Mouse (Mus musculus) large intestine, adult 2 months (tissue): ENCODE data around the gene Rilp. TPM values are rescaled to one million over a fixed set of nuclear protein-coding genes. Genes with fewer than 3 reads are reported as not detected.
A peak's percentile ranks its signal among the peaks of the same experiment; 100 is the strongest.

ENCODE experiments used
- DNase-seq: peaks from one replicate; pipeline ENCODE4 v3.0.0-alpha.2; 2012; ENCODE audit warnings: low read depth, low spot score
- WGBS: fragments of 180-500 bp; shearing (Covaris S2); methylation state at CpG from one replicate; pipeline ENCODE4 v1.1.7; 2018; 5-methylcytosine and 5-hydroxymethylcytosine counted together
- polyA plus RNA-seq: library from polyadenylated mRNA; depleted of rRNA; stranded (reverse); fragments of >200 nt; gene quantifications from 2 replicates; pipeline ENCODE4 v1.2.3, GENCODE M21; 2012; rRNA removed

Gene Rilp
- 8.9 and 11.3 TPM in 2 replicates for polyA plus RNA-seq

- DNase-seq, result no peak
- WGBS, result under 1% methylated on average over 43 of the region's 43 CpGs
Observed at GRCm38 (mm10) chr11:75509741-75510626, at the start of gene Rilp. TSS of gene Rilp (plus strand) at chr11:75510094.

DNA sequence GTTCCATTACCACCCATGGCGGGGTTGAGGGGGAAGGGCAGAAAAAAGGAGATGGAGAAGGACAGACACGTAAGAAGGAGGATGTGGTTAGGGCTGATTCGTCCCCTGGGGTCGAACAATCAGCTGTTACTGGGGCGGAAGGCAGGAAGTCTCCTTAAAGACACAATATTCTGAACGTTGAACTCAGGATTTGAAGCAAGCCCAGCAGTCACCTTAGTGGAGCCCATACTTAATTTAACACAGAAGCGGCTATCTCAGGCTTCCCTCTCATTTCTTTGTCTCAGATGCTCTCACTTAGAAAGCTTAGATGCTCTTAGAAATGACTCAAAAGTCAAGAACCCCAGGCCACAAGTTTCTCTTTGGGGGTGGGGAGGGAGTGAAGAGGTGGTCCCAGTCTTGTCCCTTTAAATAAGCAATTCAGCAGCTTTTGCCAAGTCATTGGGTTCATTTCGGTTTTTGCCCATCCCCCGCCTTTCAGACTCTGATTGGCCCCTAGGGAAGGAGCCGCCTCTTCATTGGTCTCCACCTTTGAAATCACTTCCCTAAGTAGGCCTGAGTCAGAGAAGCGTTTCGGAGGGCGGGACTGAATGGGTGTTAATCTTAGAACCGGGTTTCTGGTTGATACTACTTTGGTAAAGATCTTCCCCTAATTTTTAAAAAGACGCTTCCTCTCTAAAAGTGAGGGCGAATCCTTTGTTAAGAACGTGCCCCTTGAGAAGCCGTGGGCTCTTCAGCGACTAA is 49.6 kb upstream of the Rilp start:
- peak; percentile 85 for DNase-seq
- WGBS, result 8% methylated on average over 19 of the region's 19 CpGs

DNA sequence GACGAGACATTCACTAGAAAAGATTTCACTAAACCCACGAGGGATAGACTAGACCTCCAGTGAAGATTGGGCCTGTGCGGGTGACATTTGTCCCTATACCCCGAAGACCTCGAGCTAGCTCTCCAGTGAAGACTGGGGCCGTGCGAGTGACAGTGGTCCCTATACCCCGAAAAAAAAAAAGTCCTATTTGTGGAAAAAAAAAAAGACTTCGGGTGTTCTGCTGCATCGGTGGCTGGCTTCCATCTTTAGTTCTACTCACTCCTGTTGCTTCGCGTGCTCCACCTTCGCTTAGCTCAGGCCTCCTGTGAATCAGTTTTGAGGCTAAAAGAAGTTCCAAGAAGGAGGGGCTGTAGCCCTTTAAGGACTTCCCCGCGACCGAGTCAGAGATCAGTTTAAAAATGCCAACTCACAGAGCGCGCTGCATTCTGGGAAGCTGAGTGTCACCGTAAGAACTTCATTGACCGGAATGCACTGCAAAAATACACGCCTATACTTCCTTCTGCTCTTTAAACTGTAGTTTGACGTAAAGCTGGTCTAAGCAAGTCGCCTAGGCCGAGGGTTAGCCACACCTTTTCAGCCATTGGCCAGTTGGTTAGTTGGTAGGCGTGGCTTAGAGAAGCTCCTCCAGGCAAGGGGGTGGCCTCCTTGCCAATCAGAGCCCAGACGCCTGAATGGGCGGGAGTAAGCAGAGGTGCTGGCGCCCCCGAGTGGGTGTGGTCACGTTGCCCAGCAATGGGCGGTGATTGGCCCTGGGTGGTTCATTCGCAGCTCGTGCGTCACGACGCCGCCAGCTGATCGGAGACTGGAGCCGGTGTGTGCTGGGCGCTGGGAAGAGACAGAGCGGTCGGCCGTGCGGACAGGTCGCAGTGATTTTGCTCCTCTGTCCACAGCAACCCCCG is 48.8 kb upstream of the Rilp start, which contains the start of gene Tlcd2:
Tlcd2 (plus strand) TSS at position 872 of the 899 bp plus-strand sequence.
- under 1% methylated on average over 46 of the region's 46 CpGs for WGBS
- DNase-seq, result peak; percentile 100

- under 1% methylated on average over 30 of the region's 30 CpGs for WGBS
- DNase-seq, result no peak
Observed at GRCm38 (mm10) chr11:75461743-75462252, 48.1 kb upstream of the Rilp start.

DNA sequence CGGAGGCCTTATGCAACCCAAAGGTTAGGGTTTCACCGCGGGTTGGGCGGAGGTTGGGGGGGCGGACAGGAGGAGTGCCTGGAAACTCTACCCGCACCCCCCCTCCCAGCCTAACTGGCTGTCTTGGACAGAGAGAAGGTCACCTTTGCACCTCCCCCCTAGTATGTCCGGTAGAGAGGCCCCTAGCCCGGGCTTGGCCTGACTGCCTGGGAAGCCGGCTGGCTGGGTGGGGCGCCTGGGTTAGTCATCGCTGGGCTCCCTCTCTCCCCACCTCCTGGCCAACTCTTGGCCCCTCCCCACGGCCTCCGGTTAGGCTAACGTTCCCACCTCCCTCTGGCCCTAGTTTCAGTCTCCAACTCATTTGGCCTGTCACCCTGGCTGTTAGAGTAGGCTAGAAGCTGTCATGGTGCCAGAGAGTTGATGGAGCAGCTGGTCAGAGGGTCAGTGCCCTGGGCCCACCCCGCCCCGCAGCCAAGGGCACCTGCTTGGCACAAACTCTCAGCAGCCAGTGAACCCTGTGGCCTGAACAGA is 47.6 kb upstream of the Rilp start:
- no peak for DNase-seq
- WGBS, result 1% methylated on average over 16 of the region's 16 CpGs

DNA sequence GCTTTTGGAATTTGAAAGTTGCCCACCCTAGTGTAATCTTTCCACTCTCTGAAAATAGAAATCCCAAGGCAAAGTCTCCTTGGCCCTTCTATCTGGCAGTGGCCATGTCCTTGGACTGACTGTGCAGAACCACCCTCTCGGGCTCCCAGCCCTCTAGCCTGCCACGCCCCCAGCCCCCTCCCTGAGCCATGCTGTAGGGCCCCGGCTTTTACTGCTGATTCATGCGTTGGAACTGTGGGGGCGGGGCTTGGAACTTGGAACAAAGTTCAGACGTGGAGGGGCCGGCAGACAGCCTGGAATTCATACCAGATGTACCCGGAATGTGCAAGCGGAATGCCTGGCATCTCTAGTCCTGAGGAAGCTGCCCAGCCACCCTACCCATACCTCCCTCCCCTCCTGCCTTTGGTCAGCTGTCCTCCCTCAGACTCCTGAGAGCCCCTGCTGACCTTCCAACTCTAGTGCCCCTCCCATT is 47.0 kb upstream of the Rilp start:
- WGBS, result 2% methylated on average over 9 of the region's 9 CpGs
- peak; percentile 85 for DNase-seq

GRCm38 (mm10) chr11:75463624-75464023 is 46.3 kb upstream of the Rilp start:
- 25% methylated on average over 4 of the region's 4 CpGs for WGBS
- no peak for DNase-seq

DNA sequence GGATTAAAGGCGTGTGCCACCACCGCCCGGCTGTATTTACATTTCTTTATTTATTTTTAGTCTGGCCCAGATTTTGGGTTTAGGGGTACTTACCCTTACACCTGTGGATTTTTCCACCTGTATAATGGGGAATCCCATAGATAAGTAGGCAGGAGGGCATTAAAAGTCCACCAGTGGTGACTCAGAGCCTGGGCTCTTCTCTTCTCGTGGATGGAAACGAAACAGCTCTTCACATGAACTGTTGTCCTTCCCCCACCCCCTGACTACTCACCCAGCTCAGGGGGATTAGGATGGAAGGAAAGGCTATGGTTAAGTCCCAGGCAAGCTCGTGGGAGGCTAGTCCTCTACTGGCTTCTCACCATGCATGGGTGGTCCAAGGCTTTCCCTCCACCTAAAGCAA is 45.5 kb upstream of the Rilp start:
- 74% methylated on average over 6 of the region's 6 CpGs for WGBS
- no peak for DNase-seq

DNA sequence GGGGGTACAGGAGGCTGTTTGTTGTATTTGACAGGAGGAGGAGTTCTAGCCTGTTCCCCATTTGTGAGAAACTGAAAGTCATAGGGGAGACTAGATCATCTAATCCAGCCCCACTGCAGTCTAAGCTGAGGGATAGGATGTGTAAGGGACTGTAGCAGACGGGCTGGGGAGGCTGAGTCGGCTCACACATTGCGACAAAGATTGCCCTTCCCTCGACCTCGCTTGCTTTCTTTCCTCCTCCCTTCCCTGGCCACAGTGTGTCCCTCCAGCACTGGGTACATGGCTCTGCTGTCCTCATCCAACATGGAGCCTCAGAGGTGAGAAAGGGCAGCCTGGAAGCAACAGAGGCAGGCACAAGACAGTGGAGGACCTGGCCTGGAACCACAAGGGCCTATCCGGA is 44.8 kb upstream of the Rilp start:
- WGBS, result 80% methylated on average over 6 of the region's 6 CpGs

DNA sequence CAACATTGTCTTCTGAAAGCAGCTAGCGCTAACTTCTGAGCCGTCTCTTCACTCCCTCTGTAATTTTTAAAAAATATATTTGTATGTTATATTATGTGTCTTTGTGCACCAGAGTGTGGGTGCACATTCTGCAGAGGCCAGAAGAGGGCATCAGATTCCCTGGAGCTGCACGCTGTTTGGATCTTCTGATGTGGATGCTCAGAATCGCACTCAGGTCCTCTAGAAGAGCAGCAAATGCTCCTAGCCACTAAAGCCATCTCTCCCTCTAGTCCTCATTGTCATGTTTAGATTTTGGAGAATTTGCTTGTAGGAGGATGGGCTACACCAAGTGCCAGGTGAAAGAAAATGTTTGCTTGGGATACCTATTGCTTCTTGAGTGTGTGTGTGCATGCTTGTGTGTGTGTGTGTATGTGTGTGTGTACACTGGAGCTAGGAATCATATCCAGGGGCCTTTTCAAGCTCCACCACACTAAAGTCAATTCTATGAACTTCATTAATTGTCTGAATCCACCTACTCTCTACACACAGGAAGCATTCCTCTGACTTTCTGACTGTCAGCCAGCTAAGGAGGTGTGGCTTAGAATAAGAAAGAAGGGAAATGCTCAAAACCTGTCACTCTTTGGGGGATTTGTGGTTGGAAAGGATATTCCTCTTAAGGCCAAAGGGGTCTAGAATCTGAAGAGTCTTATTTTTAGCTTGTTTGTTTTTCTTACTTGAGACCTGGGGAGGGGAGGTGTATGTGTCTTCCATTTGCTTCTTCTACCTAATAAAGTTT is 43.0 kb upstream of the Rilp start:
- DNase-seq, result no peak
- WGBS, result 98% methylated on average over 4 of the region's 4 CpGs

More for the DNA sequence above, 44.8 kb upstream of the Rilp start:
- no peak for DNase-seq

DNA sequence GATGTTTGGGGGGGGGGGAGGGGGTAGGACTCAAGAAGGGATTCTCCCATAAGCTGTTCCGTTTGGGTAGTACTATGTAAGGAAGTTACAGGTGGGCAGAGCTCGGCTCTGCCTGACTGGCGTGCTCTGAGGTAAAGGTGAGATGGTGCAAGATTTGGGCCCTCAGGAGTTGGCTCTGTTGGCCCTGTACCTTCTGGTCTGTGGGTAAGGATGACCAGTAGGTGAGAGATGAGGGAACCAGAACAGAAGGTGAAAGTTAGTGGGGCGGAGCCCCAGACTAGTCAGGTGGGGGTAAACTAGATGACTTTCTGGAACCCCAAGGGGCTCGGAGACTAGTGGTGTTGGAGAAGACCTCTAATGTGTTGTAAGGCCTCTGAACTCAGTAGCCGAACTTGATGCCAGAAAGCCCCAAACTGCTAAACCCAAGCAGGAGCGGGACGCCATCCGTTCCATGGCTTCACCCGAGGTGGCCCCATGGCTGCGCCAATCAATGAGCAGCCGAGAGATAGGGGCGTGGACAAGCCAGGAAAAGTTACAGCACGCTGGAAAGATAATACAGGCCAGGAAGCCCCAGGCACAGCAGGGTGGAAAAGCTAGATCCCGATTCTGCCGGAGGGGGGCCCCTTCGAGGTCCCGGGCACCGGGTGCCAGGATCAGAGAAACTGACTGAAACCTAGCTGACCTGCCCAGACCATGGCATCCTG is 42.2 kb upstream of the Rilp start:
- no peak for DNase-seq
- WGBS, result 20% methylated on average over 19 of the region's 19 CpGs

- WGBS, result 58% methylated on average over 7 of the region's 7 CpGs
- no peak for DNase-seq
Observed at GRCm38 (mm10) chr11:75468410-75468809, 41.5 kb upstream of the Rilp start.

- DNase-seq, result no peak
- 86% methylated on average over 4 of the region's 4 CpGs for WGBS
Observed at GRCm38 (mm10) chr11:75469261-75469660, 40.6 kb upstream of the Rilp start.

GRCm38 (mm10) chr11:75470675-75471074 is 39.2 kb upstream of the Rilp start:
- 28% methylated on average over 3 of the region's 3 CpGs for WGBS
- DNase-seq, result no peak

DNA sequence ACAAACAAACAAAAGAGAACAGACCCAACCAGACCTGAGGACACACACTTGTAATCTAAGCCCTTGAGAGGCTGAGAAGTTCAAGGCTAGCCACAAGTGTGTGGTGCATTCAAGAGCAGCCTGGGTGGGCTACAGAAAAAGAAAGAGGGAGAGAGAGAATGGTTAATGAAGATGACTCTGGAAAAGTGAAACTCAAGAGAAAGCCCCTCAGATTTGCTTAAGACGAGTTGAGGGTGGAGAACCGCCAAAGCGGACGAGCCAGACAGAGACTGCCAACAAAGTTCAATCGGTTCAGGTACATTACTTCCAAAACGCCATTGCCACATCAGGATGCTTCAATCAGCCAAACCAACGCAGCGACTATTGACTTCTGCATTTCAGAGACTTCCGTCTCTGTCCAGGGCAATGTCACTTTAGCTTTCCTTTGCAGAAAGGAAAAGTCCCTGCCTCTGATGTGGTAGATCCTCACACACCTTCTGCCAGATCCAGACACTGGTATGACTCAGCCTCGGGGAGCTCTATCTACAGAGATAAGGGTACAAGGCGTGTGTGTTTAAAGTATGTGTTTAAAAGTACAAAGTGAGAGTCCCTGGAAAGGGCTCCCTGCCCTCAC is 37.3 kb upstream of the Rilp start:
- 54% methylated on average over 11 of the region's 11 CpGs for WGBS
- no peak for DNase-seq

DNA sequence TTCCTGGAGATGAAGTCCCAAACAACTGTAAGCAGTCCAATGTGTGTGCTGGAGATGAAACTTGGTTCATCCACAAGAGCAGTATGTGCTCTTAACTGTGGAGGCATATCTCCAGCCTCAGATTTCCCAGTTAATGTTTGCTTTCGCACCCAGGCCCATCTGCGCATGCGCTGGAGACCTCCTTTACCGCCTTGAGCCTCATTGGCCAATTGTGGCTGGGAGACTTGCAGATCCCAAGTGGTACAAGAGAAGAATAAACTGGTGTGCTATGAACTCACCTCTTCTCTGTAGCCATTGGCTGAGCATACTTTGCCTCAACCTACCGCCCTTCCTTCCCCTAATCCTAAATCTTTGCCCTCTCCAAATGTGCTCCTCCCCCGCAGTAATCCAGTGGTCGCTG is 36.5 kb upstream of the Rilp start:
- WGBS, result 77% methylated on average over 7 of the region's 7 CpGs
- no peak for DNase-seq

DNA sequence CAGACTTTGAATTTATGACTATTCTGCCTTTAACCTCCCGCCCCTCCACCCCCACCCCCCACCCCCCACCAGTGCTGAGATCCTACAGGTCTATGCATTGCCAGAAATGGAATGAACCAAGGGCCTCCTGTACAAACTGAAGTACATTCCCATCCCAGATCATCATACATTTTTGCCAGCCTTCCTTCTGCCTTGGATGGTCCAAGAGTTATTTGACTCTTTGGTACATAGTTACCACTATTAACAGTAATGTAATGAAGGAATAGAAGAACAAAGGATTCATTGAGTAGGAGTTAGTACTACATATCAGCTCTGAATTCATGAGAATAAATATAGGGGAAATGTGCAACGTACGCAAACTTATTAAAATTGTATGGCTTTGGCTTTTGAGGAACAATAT is 23.7 kb upstream of the Rilp start:
- no peak for DNase-seq
- 4% methylated on average over 3 of the region's 3 CpGs for WGBS
